Mouse (Mus musculus) embryonic facial prominence, embryonic 11.5 days (tissue): ENCODE data around the gene Ccr7. TPM values are rescaled to one million over a fixed set of nuclear protein-coding genes. Genes with fewer than 3 reads are reported as not detected.
A peak's percentile ranks its signal among the peaks of the same experiment; 100 is the strongest.

Source experiments
- ATAC-seq: fragments of 200-750 bp; cut with Nextera tagmentation; replicated peaks from 2 replicates; pipeline ENCODE4 v1.8.0; 2017; ENCODE audit warnings: low read depth; ENCODE audit not compliant: insufficient number of reproducible peaks, low FRiP score, low TSS enrichment
- DNase-seq: peaks from one replicate; pipeline ENCODE4 v3.0.0-alpha.2; 2015; ENCODE audit warnings: low spot score
- H3K27ac ChIP-seq: fragments of 300-500 bp; sonication (generic); replicated peaks from 2 replicates; pipeline ENCODE4 v1.5.1; 2014; ENCODE audit warnings: mild to moderate bottlenecking, low read depth, low read length, control low read depth
- H3K27me3 ChIP-seq: fragments of 300-500 bp; sonication (generic); 2 replicates; pipeline ENCODE4 v1.6.1; 2014; ENCODE audit warnings: mild to moderate bottlenecking, low read length, moderate library complexity, mixed read lengths; ENCODE audit not compliant: control insufficient read depth, insufficient read depth
- H3K36me3 ChIP-seq: fragments of 300-500 bp; sonication (generic); replicated peaks from 2 replicates; pipeline ENCODE4 v1.6.1; 2014; ENCODE audit warnings: low read depth, mild to moderate bottlenecking, low read length, moderate library complexity, mixed read lengths; ENCODE audit not compliant: control insufficient read depth, insufficient read depth
- H3K4me1 ChIP-seq: fragments of 300-500 bp; sonication (generic); 2 replicates; pipeline ENCODE4 v1.6.1; 2014; ENCODE audit warnings: low read length, mixed read lengths; ENCODE audit not compliant: control insufficient read depth, insufficient read depth
- H3K4me2 ChIP-seq: fragments of 300-500 bp; sonication (generic); 2 replicates; pipeline ENCODE4 v1.6.1; 2014; ENCODE audit warnings: low read depth, mild to moderate bottlenecking, control low read depth, low read length, moderate library complexity
- H3K4me3 ChIP-seq: fragments of 300-500 bp; sonication (generic); 2 replicates; pipeline ENCODE4 v1.5.1; 2014; ENCODE audit warnings: low read depth, low read length, control low read depth
- H3K9ac ChIP-seq: fragments of 300-500 bp; sonication (generic); replicated peaks from 2 replicates; pipeline ENCODE4 v1.6.1; 2014; ENCODE audit warnings: mild to moderate bottlenecking, control low read depth, low read length
- H3K9me3 ChIP-seq: fragments of 300-500 bp; sonication (generic); replicated peaks from 2 replicates; pipeline ENCODE4 v1.6.1; 2016; ENCODE audit warnings: mild to moderate bottlenecking, low read length, inconsistent platforms, mixed read lengths; ENCODE audit not compliant: control insufficient read depth
- WGBS: fragments of 180-500 bp; shearing (Covaris S2); extraction: QIAGEN DNeasy Blood & Tissue Kit; methylation state at CpG from one replicate; pipeline ENCODE4 v1.1.7; 2014; 5-methylcytosine and 5-hydroxymethylcytosine counted together
- polyA plus RNA-seq: library from polyadenylated mRNA; unstranded; fragments of >200 nt; fragmentation: Nextera tagmentation; extraction: Ambion mirVana; gene quantifications from 2 replicates; pipeline ENCODE4 v1.2.1, GENCODE M21; 2014

Ccr7 gene
- polyA plus RNA-seq, 1 experiment from 2014 or later, result 0.60 TPM

DNA sequence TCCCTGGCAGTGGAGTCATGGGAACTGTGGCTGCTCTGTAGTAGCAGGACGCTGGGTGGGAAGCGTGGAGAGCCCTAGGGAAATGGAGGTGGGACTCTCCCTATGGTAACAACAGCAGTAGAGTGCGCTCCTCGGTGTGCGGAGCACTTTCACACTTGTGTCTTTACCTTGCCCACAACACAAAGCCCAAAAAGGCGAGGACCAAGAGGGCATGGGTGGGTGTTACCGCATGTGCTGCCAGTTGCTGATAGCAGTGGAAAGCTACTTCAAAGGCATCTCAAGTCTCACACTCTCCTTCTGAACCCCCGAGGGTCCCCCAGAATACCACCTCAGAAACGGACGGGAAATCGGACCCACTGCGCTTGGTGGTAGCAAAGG lies 23.4 kb downstream of the Ccr7 start:
- peak overlapping the region; percentile 86 for H3K27ac ChIP-seq
- H3K4me2 ChIP-seq, result peak overlapping the region; percentile 42
- peaks cover 25% of the 10 kb centered on the region for H3K4me1 ChIP-seq
- peak overlapping the region; percentile 53 for H3K9ac ChIP-seq
- H3K9me3 ChIP-seq, result no peaks in the 10 kb centered on the region
- no peaks in the 10 kb centered on the region for H3K36me3 ChIP-seq
- 37% methylated on average over 12 of the region's 12 CpGs for WGBS
- no peaks in the 10 kb centered on the region for H3K27me3 ChIP-seq
- DNase-seq (no peak), ATAC-seq (no peak)
- no peak overlapping the region for H3K4me3 ChIP-seq

DNA sequence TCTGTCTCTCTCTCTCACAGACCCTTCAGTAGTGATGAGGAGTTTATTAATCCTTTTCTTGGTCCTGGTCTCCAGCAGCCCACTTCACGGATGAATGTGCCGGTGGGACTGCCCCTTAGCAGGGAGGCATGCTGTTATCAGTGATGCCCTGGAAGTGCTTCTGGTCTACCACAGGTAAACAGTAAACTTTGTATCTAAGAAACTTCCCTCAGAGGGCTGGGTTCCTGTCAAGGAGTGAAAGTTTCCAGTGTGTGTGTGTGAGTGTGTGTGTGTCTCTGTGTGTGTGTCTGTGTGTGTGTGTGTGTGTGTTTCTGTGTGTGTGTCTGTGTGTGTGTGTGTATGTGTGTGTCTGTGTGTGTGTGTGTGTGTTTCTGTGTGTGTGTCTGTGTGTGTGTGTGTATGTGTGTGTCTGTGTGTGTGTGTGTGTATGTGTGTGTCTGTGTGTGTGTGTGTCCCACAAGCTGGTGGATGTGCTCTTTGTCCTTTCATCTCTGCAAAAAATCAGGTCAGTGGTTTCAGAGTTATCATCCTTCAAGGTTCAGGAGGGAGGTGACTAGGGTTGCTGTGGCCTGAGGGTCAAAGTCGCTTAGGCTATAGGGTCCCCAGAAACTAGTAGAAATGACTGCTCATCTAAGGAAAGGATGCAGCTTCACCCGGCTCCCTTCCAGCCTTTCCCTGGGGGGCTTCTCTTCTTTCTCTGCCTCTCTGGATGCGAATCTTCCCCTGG lies 24.0 kb downstream of the Ccr7 start:
- H3K4me2 ChIP-seq, result no peak overlapping the region
- ATAC-seq (no peak), DNase-seq (no peak)
- peak overlapping the region; percentile 86 for H3K27ac ChIP-seq
- no peaks in the 10 kb centered on the region for H3K9me3 ChIP-seq
- peaks cover 25% of the 10 kb centered on the region for H3K4me1 ChIP-seq
- H3K36me3 ChIP-seq, result no peaks in the 10 kb centered on the region
- 48% methylated on average over 5 of the region's 5 CpGs for WGBS
- no peak overlapping the region for H3K4me3 ChIP-seq
- H3K27me3 ChIP-seq, result no peaks in the 10 kb centered on the region
- 0 out of 2 replicates have a peak overlapping the region, but pooled peaks have one; percentile 18 for H3K9ac ChIP-seq

DNA sequence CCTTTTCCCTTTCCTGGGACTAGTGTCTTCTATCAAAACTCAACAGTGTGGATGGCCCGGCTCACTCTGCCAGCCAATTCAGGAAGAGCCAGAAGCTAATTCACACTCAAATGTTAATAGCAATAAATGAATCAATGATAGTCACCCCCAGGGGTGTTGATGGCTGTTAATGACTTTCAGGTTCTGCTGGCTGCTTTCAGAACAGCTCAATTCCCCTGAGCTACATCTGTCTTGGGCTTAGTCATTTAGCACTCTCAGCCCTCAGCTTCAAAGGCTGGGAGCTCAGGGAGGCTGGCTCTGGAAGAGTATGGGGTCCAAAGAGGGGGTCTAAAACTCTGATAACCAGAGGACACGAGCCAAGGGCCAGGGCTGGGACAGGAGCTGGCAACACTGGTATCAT lies 25.6 kb downstream of the Ccr7 start:
- ATAC-seq (no peak), DNase-seq (no peak)
- Histone ChIP-seq H3K9me3 (no peaks in the 10 kb centered on the region), H3K9ac (no peak overlapping the region), H3K27ac (no peak overlapping the region), H3K4me3 (no peak overlapping the region), H3K36me3 (no peaks in the 10 kb centered on the region), H3K4me2 (no peak overlapping the region), H3K4me1 (peaks cover 22% of the 10 kb centered on the region), H3K27me3 (no peaks in the 10 kb centered on the region)
- WGBS, result 50% methylated on average over 2 of the region's 2 CpGs

DNA sequence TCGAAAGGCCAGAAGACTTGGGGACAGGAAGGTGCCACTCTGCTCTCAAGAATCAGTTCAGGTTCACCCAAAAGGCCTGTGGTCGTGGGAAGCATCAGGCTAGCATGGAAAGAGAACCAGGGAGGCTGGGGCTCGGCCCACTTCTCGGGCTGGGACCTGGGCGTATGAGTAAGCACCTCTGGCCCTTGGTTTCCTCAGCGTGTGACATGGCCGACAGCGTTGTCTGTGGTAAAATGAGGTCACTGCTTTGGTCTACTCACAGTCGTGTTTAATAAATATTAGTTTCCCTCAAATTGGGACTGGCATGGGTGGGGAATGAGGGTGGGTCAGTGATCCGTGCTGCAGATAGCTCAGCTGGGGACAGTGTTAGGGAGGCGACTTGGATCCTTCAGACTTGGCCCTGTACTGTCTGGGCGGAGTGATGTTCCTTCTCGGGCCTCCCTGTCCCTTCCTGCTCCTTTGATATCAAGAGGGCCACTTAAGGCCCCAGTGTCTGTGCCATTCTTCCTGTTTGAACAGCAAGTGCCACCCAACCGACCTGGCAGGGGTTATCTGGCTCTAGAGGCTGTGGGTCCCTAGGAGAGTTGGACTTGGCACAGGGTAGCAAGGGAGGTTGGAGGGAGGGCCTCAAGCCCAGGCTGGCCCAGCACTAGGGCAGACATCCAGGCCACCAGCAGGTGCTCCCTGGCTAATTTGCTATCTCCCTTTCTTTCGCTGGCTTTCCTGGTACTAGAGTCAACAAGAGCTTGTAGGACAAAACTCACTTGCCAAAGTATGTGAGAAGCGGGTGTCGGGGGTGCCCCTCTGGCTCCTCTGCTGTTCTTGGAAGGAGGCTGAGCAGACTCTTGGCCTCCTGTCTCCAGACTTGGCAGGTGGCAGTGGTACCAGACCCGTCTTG lies 26.8 kb downstream of the Ccr7 start:
- Histone ChIP-seq H3K4me3 (no peak overlapping the region), H3K36me3 (no peaks in the 10 kb centered on the region), H3K4me2 (no peak overlapping the region), H3K4me1 (peaks cover 19% of the 10 kb centered on the region), H3K27ac (no peak overlapping the region), H3K9me3 (no peaks in the 10 kb centered on the region), H3K27me3 (no peaks in the 10 kb centered on the region), H3K9ac (no peak overlapping the region)
- 82% methylated on average over 18 of the region's 18 CpGs for WGBS
- DNase-seq (no peak), ATAC-seq (no peak)

DNA sequence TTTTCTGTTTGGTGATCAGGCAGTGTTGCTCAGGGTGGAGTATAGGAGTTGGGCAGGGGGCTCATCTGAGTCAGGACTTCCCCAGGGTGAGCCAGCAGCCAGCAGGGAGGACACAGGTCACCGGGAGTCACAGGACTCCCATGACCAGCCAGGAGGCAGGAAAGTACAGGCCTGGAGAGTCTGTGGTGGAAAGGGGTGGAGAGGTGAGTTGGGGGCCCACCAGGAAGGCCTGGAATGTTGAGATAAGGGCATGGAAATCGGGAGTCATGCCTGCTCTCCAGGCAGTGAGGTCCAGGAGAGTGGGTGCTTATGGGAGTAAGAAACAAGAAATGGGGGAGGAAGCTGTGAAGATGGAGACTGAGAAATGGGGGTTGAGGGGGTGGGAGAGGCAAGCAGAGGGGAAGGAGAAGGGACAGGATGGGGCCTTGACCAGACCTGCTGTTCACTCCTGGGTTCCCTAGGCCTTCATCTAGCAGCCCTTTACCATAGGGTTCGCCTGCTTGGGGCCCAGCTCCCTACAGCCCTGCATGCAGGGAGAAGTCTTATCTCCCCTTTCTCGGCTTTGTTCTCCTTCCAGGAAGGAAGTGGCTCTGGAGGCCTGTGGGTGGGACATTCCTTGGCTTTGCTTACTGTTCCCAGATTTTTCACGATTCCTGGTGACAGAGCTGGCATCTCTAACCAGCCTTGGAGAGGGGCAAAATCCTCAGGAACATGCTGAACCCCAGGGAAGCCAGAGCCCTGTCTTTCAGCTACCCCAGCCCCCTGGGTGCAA lies 28.2 kb downstream of the Ccr7 start:
- WGBS, result 48% methylated on average over 5 of the region's 5 CpGs
- ATAC-seq (no peak), DNase-seq (no peak)
- H3K9ac ChIP-seq, result no peak overlapping the region; the same call in 1 of the 2 replicates
- H3K4me2 ChIP-seq, result no peak overlapping the region
- no peak overlapping the region for H3K27ac ChIP-seq
- no peaks in the 10 kb centered on the region for H3K36me3 ChIP-seq
- H3K4me1 ChIP-seq, result peaks cover 10% of the 10 kb centered on the region; the same call in 1 of the 2 replicates
- H3K4me3 ChIP-seq, result no peak overlapping the region
- no peaks in the 10 kb centered on the region for H3K9me3 ChIP-seq
- no peaks in the 10 kb centered on the region for H3K27me3 ChIP-seq

DNA sequence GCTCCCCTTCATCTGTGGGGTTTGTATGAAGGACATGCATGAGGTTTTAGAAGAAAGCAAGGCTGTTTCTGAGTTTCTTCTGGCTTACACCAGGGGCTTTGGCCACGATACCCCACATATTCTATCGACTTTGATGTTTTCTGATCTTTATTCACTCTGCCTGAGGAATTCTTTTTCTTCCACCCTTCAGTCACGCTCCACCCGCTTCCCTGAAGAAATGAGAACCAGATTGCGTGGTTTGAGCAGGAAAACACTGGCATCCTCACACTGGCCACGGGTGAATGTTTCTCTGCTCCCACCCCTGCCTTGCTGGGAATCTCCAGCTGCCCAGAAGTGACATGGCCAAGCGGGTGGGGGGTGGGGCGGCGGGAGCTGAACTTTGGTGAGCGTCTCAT lies 30.2 kb downstream of the Ccr7 start:
- WGBS, result 27% methylated on average over 10 of the region's 10 CpGs
- H3K36me3 ChIP-seq, result no peaks in the 10 kb centered on the region
- H3K9me3 ChIP-seq, result no peaks in the 10 kb centered on the region
- H3K4me1 ChIP-seq, result peaks cover 13% of the 10 kb centered on the region; the same call in 1 of the 2 replicates
- H3K4me3 ChIP-seq, result no peak overlapping the region
- DNase-seq (peak; percentile 61), ATAC-seq (no peak)
- no peaks in the 10 kb centered on the region for H3K27me3 ChIP-seq
- no peak overlapping the region for H3K4me2 ChIP-seq
- H3K9ac ChIP-seq, result 0 out of 2 replicates have a peak overlapping the region, but pooled peaks have one; percentile 15
- peak overlapping the region; percentile 79 for H3K27ac ChIP-seq

DNA sequence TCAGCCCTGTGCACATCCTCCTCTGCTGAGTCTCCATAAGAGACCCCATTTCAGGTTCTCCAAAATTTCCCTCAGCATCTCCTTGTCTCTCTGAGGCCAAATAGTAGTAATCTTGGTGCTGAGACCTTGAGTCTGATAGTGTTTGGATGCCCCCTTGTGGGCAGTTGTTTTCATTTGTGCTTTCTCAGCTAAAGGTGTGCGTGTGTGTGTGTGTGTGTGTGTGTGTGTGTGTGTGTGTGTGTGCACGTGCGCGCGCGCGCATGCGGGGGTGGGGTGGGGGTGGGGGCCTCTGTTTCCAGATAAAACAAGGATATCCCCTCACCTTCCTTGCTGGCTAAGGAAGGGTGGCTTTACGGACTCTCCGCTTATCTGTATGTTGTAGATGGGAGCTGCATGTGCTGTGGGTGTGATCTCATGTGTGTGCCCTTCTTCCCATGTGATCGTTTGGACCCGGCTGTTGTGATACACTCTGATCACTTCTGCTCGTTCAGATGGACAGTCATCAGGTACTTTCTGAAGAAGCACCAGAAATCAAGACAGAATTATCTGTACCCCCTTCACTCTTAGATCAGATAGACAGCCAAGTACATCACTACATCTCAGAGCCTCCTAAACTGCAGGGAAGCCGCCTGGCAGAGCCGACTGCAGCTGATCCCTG lies 30.8 kb downstream of the Ccr7 start:
- peak overlapping the region; percentile 79 for H3K27ac ChIP-seq
- no peak overlapping the region for H3K4me2 ChIP-seq

More for the DNA sequence above, 30.8 kb downstream of the Ccr7 start:
- Histone ChIP-seq H3K4me3 (no peak overlapping the region), H3K36me3 (no peaks in the 10 kb centered on the region), H3K9ac (0 out of 2 replicates have a peak overlapping the region, but pooled peaks have one; percentile 15), H3K4me1 (peaks cover 13% of the 10 kb centered on the region; the same call in 1 of the 2 replicates), H3K9me3 (no peaks in the 10 kb centered on the region), H3K27me3 (no peaks in the 10 kb centered on the region)
- ATAC-seq (no peak), DNase-seq (peak; percentile 85)
- 35% methylated on average over 15 of the region's 15 CpGs for WGBS
